Mouse (Mus musculus) brain, embryonic 18.5 days (tissue): ENCODE results near the gene Tbc1d22a.
A peak's percentile ranks its signal among the peaks of the same experiment; 100 is the strongest.

Experiments used
- DNase-seq: peaks from one replicate; pipeline ENCODE4 v3.0.0-alpha.2; 2012; ENCODE audit warnings: low read depth, low spot score

Gene Tbc1d22a

GRCm38 (mm10) chr15:86386325-86386724 is 172.1 kb downstream of the Tbc1d22a start:
- DNase-seq, result no peak

DNA sequence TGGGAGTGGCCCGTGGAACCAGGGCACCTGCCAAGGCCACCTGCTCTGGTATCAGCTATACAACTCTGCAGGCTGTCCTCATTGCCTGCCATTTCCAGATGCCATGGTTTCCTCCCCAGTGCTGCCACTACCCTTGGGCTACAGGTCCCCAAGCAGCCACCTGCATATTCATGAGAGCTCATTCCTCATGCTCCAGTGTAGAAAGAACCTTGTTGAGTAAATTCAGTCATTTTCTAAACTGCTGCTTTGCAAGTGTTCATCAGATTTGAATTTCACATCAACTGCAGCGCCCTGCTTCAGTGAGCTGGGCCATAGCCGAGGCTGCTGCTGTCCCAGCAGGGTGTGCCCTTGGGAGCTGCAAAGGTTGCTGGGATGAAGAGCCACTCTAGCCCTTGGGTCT is 174.3 kb downstream of the Tbc1d22a start:
- no peak for DNase-seq

DNA sequence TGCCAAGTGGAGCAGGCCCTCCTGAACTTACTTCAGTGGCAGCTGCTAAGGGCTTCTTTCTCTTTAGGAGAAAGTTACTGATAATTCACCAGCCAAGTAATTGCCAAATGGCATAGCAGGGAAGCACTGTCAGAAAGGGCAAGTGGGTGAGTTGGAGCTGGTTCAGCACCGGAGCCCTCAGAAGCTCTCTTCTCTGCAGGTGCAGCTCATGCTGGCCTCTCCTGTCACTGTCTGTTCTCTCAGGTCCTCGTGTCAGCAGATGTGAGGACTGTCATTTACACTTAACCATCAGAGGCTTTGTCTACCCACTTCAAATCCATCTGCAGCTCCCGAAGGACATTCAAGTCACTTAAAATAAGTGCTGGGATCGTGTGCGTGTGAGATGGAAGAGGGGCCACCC is 190.6 kb downstream of the Tbc1d22a start:
- DNase-seq, result no peak

- DNase-seq, result no peak
Measured at GRCm38 (mm10) chr15:86405527-86405926, 191.3 kb downstream of the Tbc1d22a start.

GRCm38 (mm10) chr15:86409352-86409751 is 195.1 kb downstream of the Tbc1d22a start:
- DNase-seq, result no peak

DNA sequence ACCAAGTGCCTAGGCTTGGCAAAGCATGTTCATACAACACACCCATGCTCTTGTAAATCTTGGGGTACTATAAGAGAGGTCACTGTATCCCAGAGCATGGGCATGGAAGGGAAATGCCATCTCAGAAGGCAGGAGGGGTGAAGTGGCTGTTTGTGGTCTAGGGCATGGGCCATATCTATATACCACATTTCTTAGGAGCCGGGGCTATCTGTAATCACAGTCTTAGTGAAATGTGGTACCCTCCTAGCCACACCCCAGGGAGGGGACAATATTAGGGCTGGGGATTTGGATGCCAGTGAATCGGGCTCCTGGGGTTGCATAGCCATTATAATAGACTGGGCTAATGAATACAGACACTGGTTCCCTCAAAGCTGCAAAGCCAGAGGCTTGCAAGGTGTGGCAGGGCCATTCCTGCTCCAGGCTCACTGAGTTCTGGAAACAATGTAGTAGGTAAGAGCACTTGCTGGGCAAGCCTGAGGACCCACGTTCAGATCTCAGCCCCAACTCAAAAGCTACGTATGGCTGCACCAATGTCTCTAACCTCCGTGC is 197.3 kb downstream of the Tbc1d22a start:
- no peak for DNase-seq

DNA sequence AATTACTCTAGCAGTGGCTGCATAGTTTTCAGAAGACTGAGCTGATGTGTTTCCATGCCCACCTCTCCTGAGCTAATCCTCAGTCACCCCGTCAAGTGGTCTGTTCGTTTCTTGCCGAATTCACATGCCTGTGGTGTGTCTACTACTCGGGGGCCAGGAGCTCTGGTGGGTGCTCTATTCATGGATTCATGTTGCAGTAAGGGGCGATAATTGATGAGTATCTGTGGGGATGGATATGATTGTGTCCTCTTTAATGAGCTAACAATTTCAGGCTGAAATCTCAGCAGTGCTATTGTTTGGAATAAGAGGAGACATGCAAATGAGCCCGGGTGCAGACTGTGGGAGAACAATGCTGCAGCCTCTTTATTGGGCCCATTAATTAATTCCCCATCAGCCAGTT is 201.7 kb downstream of the Tbc1d22a start:
- no peak for DNase-seq

GRCm38 (mm10) chr15:86418436-86418835 is 204.2 kb downstream of the Tbc1d22a start:
- no peak for DNase-seq

DNA sequence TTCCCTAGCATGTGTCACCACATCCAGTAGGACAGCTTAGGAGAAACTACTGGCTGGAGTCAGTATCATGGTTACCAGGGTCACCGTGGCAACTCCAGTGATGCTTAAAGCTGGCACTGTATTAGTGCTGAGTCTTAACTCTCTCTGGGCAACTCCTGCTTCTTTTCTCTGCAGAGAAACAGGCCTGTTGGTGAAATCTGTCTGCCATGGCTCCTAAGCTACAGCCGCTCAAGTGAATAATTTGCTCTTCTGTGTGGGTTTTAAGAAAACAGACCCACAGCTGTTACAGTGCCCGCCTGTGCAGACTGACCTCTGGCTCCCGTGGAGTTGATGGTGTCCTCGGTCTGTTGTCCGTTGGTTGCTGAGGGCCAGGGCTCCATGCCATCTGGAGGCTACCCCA is 205.4 kb downstream of the Tbc1d22a start:
- DNase-seq, result peak; percentile 37

GRCm38 (mm10) chr15:86422858-86423257 is 208.6 kb downstream of the Tbc1d22a start:
- no peak for DNase-seq

DNA sequence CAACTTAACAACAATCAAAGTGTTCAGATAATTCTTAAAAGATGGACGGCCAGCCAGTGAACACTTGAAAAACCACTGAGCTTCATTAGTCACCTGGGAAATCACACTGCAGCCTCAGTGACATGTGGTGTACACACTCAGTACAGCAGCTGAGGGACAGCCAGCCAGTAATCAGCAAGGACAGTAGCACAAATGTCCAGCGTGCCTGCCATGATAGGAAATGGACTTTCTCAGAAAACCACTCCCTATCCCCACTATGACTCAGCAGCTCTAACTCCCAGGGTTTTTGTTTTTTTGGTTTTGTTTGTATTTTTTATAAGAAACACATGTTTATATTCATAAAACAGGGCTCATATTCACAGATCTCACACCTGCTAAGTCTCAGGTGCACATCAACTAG is 209.6 kb downstream of the Tbc1d22a start:
- no peak for DNase-seq

DNA sequence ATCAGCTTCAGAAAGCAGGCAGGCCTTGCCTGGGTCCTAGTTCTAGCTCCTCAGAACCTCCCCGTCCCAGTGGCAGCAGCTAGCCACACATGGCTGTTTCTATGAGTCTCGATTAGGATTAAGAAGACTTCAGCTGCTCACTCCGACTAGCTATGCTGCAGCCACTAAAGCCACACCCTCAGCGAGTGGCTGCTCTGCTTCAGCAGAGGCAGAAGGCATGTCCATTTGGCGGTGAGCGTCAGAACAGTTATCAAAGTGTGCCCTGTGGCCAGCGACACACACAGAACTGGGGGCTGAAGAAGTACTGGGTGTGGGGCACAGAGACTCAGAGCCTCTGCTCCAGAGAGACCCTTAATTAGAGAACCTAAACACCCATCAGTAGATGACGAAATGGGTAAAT is 210.7 kb downstream of the Tbc1d22a start:
- DNase-seq, result no peak

DNA sequence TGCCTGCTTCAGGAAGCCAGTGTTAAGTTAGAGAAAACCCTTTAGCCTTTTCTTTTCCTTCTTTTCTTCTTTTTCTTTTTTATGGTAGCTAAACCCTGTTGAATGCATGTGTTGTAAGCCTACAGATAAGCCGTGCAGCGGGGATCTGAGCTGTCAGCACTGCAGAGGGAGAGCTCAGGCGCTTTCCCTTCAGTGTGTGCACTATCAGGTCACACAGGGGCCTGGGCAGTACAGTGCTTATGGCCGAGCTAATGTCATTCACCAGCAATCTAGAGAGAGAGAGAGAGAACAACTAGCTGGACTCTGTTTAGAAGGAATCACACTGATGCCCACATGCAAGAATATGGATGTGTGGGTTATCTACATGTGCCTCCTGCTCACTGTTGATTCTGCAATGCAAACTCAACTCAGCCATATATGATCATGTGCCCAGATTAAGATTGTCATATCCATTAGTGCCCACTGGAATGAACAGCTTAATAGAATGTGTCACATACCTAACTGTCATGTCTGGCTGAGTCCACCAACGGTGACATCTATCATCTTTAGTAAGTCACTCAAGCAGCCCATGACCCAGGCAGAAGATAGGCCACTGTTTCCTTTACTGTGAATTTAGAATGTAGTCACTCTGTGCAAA is 212.2 kb downstream of the Tbc1d22a start:
- DNase-seq, result no peak

DNA sequence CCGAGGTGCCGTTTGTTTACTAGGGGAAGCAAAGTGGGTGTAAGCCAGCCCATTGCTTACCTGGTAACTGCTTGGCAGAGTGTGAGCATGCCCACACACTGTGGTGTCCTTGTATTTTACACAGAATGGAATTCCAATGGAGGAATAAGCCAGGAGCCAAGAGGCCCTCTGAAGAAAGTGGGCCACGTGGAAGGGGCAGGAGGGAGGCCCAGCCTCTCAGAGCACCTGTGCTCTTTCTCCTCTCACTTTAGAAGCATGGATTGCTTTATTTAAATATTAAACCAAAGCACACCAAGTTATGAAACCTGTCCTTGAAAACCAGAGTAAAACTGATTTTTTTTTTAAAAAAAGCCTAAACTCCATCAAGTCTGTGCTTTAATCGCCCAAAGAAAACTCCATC is 213.2 kb downstream of the Tbc1d22a start:
- DNase-seq, result no peak

- DNase-seq, result no peak
Measured at GRCm38 (mm10) chr15:86428496-86428895, 214.2 kb downstream of the Tbc1d22a start.

GRCm38 (mm10) chr15:86429766-86430335 is 215.6 kb downstream of the Tbc1d22a start:
- no peak for DNase-seq

DNA sequence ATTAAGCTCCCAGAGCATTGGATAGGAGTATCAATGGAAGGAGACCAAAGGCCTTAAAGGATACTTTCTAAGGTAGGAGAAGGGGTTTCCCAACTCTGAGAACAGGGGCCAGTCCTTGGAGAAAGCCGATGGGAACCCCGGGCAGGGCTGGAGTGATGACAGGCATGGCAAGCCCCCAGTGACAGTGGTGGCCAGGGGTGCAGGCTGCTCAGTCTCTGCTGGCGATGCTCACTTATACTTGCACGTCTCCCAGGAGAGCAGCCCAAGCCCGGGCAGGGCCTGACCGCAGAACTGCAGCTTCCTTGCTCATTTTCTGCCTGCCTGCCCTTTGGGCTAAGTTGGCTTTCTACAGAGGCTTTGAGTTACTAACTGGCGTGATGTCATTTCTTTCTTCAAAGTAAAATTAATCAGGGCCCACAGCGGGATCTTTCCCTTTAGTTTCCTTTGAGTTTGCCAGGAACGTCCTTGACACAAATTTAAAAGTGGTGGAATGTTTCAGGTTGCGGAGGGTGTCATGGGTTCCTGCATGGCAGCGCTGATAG is 217.4 kb downstream of the Tbc1d22a start:
- DNase-seq, result no peak

DNA sequence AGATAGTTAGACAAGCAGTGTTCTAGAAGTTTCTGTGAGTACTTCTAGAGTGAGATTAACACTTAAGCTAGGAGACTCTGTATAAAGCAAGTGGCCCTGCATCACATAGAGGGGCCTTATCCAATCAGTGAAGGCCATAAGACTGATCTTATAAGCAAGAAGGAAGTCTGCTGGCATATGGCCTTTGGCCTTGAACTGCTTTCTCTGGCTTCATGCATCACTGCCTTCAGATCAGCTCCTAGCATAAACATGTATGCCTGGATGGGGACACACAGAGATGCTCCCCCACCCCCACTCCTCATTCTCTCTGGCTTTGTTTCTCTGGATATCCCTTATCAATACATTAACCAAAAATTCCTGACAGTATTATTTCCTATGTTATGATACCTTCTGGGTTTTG is 218.5 kb downstream of the Tbc1d22a start:
- no peak for DNase-seq

DNA sequence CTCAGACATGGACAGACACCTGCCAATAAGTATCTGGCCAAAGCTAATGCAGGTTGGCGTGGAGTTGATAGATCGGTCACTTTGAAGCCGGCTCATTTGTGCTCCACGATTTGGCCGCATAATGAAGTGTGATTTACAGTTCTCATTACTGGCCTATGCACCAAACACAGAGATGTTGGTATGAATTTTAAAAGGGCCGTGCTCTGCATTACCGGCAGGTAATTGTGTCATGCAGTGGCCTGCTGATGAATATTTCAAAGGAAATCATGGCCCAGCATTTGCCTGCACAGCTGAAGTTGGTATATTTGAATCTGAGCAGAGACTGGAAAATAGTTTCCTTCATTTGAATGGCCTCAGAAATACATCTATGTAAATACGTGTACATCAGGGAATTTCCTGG is 219.1 kb downstream of the Tbc1d22a start:
- no peak for DNase-seq

- DNase-seq, result no peak
Measured at GRCm38 (mm10) chr15:86434241-86434640, 220.0 kb downstream of the Tbc1d22a start.

DNA sequence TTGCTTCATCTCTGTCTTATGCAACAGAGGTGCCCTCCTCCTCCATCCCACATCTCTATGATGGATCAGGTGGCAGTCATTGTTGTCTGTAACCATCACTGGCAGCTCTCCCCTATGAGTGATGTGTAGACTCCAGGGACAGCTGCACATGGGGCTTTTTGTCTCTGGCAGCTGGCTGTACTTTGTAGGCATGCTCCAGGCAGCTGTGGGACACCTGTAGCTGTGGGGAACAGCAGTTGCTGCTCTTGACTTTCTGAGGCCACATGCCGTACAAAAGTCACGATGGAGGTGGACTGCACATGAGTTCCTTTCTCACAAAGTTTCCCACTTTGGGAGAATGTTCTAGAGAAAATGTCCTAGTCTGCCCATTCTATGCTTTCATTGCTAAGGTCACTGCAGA is 223.1 kb downstream of the Tbc1d22a start:
- no peak for DNase-seq

GRCm38 (mm10) chr15:86439015-86439796 is 224.9 kb downstream of the Tbc1d22a start:
- no peak for DNase-seq
